Mouse (Mus musculus) lung, adult 2 months (tissue): Measurements from ENCODE around the gene Apip. TPM values are rescaled to one million over a fixed set of nuclear protein-coding genes. Genes with fewer than 3 reads are reported as not detected.

Source experiments
- DNase-seq: peaks from one replicate; pipeline ENCODE4 v3.0.0; 2022
- H3K4me1 ChIP-seq: fragments of 200-500 bp; 2 replicates; pipeline ENCODE4 v1.6.1; 2011; ENCODE audit warnings: low read length; ENCODE audit not compliant: control insufficient read depth, insufficient read depth
- H3K4me3 ChIP-seq: fragments of 200-500 bp; replicated peaks from 2 replicates; pipeline ENCODE3; 2011; ENCODE audit warnings: low read depth, mild to moderate bottlenecking, control low read depth, low read length; ENCODE audit errors: extremely low read depth
- CTCF ChIP-seq: fragments of 200-500 bp; IDR thresholded peaks from 2 replicates; pipeline ENCODE4 v1.5.1; 2011; ENCODE audit warnings: mild to moderate bottlenecking, low read length, control low read depth; ENCODE audit not compliant: insufficient read depth
- POLR2A ChIP-seq: fragments of 200-500 bp; IDR thresholded peaks from 2 replicates; pipeline ENCODE4 v1.6.1; 2011; ENCODE audit warnings: low read depth, mild to moderate bottlenecking, control low read depth, low read length, borderline replicate concordance; ENCODE audit errors: extremely low read depth
- WGBS: fragments of 180-500 bp; shearing (Covaris S2); methylation state at CpG from one replicate; pipeline ENCODE4 v1.1.7; 2018; 5-methylcytosine and 5-hydroxymethylcytosine counted together
- polyA plus RNA-seq: library from polyadenylated mRNA; depleted of rRNA; stranded (reverse); fragments of >200 nt; gene quantifications from 2 replicates; pipeline ENCODE4 v1.2.3, GENCODE M21; 2012

Apip gene
- polyA plus RNA-seq, 1 experiment = 12.0 TPM

DNA sequence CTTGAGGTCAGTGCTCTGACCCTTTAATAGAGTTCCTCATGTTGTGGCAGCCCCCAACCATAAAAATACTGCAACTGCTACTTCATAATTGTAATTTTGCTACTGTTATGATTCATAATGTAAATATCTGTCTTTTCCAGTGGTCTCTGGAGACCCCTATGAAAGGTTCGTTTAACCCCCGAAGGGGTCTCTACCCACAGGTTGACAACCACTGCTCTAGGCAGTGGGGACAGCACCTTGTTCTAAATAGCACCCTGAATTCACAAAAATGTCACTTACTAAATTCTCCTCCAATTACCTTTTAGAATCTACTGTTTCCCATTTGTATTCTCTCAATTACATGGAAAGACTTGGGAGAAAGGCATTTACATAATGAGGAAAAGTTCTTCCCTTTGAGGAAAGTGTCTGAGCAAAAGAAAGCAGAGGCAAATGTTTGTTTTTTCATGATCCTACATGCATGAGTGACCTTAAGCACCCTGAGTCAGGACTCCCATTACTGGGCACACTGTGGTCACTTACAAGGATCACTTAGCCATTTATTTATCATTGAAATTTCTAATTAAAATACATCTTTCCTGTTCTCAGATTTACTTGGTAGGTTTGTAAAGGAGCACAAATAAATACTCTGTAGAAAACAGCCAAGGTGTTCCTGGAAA is 5.8 kb upstream of the Apip start:
- no peak overlapping the region for H3K4me3 ChIP-seq
- no peak for DNase-seq
- H3K4me1 ChIP-seq = peaks cover 4% of the 10 kb centered on the region; the same call in 1 of the 2 replicates
- WGBS = 96% methylated on average over 2 of the region's 2 CpGs
- no peak for TF ChIP-seq POLR2A
- no peak for TF ChIP-seq CTCF

DNA sequence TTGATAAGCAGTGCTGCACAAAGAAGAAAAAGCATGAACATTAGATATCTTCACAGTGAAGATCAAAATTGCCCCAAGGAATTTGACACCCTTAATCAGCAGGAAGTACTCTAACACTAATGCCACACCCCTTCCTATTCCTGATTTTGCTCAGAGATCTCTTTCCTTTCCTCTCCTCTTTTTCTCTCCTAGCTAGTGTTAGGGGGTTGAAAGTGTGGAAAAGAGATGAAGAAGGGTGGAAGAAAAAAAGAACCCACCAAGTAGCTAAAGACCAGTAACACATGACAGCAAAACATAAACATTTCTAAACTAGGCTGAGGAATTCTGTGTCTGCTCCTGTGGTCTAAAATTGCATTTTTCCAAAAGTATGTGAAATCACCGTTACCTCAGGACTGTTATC is 4.9 kb upstream of the Apip start:
- no peak overlapping the region for H3K4me3 ChIP-seq
- DNase-seq = no peak
- H3K4me1 ChIP-seq = peaks cover 4% of the 10 kb centered on the region; the same call in 1 of the 2 replicates
- 71% methylated on average over 1 of the region's 1 CpGs for WGBS
- TF ChIP-seq POLR2A (no peak), CTCF (no peak)

DNA sequence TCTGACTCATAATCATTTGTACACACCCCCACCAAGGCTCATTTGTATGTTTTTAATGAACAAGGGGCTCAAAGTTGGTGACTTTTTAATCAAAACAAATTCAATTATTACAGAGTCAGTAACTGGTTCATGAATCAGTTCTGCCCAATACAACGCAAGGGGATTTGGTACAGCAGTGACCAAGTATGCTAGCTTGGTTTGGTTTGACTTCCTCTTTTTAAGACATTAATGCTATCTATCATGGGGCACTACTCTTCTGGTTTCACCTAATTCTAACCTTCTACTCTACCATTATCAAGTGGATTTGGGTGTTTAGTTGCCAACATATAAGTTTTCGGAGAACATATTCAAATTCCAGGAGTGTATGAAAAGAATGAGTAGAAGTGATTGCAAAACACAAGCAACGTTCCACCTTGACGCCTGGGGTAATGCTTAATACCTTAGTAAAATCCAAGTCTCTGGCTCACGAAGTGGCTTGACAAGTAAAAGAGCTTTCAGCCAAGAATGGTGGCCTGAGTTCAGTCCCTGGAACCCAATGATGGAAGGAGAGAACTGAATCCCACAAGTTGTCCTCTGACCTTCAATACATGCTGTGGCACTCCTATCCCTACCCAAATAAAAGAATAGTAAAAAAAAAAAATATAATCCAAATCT is 3.6 kb upstream of the Apip start:
- 74% methylated on average over 5 of the region's 5 CpGs for WGBS
- H3K4me3 ChIP-seq = no peak overlapping the region
- H3K4me1 ChIP-seq = peaks cover 4% of the 10 kb centered on the region; the same call in 1 of the 2 replicates
- TF ChIP-seq POLR2A (no peak), CTCF (no peak)
- no peak for DNase-seq

DNA sequence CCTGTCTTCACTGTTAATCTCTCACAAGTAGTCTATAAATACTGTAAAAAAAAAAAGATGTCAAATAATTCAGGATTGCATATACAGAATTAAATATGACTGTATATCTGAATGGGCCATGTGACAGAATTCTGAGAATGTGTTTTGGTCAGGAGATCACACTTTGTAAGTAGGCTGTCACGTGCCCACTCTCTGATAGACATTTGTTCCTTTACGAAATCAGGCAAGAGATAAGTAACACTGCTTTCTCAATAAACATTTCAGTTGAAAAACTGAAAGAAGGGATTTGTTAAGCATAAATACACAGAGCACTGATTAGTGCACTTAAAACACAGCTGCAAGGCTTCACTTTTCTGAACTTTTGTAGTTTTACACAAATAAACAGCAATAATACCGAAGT is 2.9 kb upstream of the Apip start:
- no peak for DNase-seq
- H3K4me3 ChIP-seq = no peak overlapping the region
- peaks cover 4% of the 10 kb centered on the region; the same call in 1 of the 2 replicates for H3K4me1 ChIP-seq
- TF ChIP-seq POLR2A (no peak), CTCF (no peak)
- 42% methylated on average over 3 of the region's 3 CpGs for WGBS

DNA sequence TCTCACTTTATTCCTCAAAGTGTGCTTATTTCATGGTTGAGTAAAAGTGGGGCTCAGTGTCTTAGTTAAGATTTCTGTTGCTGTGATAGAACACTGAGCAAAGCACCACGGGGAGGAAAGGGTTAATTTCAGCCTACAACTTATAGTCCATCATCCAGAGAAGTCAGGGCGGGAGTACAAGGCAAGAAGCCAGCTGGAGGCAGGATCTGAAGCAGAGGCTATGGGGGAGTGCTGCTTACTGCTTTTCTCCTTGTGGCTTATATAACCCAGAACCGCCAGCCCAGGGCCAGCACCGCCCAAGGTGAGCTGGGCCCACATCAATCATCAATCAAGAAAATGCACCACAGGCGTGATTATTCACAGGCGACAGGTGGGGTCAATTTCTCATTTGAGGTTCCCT is 7.6 kb downstream of the Apip start:
- Histone ChIP-seq H3K4me1 (peaks cover 7% of the 10 kb centered on the region), H3K4me3 (no peak overlapping the region)
- TF ChIP-seq CTCF (no peak), POLR2A (no peak)
- WGBS = 63% methylated on average over 6 of the region's 6 CpGs
- DNase-seq = no peak

DNA sequence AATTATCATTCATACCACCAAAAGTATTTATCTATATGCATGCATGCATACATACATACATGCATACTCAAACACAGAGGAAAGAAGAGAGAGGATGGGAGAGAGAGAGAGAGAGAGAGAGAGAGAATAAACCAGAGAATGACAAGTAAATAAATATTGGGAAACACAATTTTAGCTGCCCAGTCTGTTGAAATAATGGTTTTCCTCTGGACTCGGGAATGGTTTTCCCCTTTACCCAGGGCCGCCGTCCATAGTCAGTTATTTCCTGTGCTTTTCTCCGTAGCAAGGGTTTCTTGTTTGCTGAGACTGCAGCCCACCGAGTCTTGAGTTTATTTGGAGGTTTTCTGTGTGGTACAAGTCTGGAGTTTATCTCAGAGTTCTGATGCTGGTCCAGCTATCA is 8.2 kb downstream of the Apip start:
- H3K4me3 ChIP-seq = no peak overlapping the region
- peaks cover 7% of the 10 kb centered on the region for H3K4me1 ChIP-seq
- TF ChIP-seq CTCF (no peak), POLR2A (no peak)
- WGBS = 40% methylated on average over 5 of the region's 5 CpGs
- no peak for DNase-seq

DNA sequence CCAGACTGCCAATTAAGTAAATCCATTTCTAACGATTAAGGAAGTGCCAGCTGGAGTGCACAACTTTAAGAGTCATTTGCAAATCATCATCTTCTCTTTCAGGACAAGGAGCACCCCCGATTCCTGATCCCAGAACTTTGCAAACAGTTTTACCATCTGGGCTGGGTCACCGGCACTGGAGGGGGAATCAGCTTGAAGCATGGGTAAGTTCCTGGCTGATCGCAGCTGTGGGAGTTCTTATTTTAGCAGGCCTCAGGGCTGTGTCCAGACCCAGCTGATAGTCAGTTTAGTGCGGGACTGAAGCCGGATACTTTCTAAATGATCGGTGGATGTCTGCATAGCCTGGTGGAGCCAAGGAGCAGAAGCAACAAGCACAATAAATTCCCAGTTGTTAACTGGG is 9.4 kb downstream of the Apip start:
- Histone ChIP-seq H3K4me1 (peaks cover 7% of the 10 kb centered on the region), H3K4me3 (no peak overlapping the region)
- 71% methylated on average over 7 of the region's 7 CpGs for WGBS
- no peak for DNase-seq
- TF ChIP-seq POLR2A (no peak), CTCF (no peak)

DNA sequence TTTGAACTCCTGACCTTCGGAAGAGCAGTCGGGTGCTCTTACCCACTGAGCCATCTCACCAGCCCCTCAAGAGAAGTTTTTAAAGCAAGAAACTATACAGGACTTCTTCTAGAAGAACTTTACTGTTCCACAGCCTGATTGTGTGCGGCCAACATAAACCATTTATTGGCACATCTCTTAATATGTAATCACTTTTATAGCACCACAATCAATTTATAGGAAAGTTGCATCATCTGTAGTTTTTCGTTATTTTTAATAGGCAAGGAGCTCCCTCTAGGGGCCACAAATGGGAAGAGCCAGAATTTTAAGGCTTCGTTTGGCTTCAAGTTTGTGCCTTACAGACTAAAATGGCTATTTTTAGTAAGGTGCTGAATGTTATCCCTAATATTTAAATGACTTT is 11.0 kb downstream of the Apip start:
- no peak overlapping the region for H3K4me3 ChIP-seq
- TF ChIP-seq CTCF (no peak), POLR2A (no peak)
- no peak for DNase-seq
- peaks cover 7% of the 10 kb centered on the region for H3K4me1 ChIP-seq
- 47% methylated on average over 5 of the region's 5 CpGs for whole genome bisulfite sequencing

DNA sequence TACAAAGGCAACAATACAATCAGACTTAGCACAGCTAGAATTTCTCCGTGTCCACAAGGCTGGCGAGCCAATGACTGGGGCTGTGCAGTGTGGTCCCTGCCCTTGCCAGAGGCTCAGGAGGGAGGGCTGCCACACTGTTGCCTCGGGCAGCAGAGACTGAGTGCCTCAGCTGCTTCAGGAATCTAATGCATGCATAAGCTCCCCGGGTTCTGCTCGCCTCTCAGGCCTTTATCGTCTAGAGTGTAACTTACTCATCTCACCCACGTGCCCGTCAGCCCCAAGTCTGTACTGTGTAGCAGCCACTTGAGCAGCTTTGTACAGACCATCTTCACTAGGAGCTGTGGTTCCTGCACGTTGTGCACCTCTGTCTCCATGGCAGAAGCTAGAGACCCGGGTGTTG is 12.2 kb downstream of the Apip start:
- Histone ChIP-seq H3K4me3 (no peak overlapping the region), H3K4me1 (peaks cover 9% of the 10 kb centered on the region)
- DNase-seq = no peak
- 82% methylated on average over 10 of the region's 10 CpGs for WGBS
- TF ChIP-seq CTCF = no peak
- no peak for TF ChIP-seq POLR2A

DNA sequence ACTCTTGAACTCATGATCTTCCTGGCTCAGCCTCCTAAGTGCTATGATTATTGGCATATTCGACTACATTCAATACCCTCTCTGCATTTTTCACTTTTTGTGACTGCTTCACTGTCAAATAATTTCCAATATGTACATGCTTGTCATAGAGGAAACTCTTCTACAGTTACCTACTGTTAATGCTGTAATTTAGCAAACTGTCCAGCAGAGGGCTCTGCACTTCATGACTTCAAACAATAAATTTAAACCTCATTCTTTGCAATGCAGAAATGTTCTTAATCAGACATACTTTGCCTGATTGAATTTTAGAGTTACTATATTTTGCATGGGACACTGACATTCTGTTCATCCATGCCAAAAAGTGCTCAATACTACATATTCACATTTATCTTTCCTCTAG is 13.0 kb downstream of the Apip start:
- no peak for DNase-seq
- WGBS = 0% methylated on average over 1 of the region's 1 CpGs

DNA sequence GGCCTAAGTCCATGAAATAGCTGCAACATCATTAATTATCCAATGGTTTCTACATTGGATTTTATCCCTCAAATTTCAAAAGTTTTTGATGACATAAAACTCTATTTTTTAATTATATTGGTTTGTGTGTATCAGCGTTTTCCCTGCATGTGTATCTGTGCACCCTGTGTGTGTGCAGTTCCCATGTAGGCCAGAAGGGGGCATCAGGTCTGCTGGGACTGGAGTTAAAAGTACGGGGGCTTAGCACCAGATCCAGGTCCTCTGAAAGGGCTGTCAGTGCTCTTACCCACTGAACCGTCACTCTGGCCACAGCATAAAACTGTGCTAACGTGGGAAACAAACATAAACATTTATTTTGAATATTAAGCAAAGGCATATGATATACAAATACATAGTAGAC is 14.6 kb downstream of the Apip start:
- no peak for DNase-seq
- WGBS = 98% methylated on average over 4 of the region's 4 CpGs
- H3K4me3 ChIP-seq = no peak overlapping the region
- peaks cover 4% of the 10 kb centered on the region for H3K4me1 ChIP-seq
- no peak for TF ChIP-seq POLR2A
- TF ChIP-seq CTCF = no peak

More for the DNA sequence above, 13.0 kb downstream of the Apip start:
- H3K4me3 ChIP-seq = no peak overlapping the region
- peaks cover 9% of the 10 kb centered on the region for H3K4me1 ChIP-seq
- no peak for TF ChIP-seq POLR2A
- TF ChIP-seq CTCF = 0 out of 2 replicates have a peak, but pooled peaks have one; percentile 6
